Mouse (Mus musculus): ENCODE results near the gene Gpatch3. TPM values are rescaled to one million over a fixed set of nuclear protein-coding genes. Genes with fewer than 3 reads are reported as not detected.

Gpatch3 gene
- polyA plus RNA-seq, 1 experiment: 17.4 TPM

- Histone ChIP-seq H3K27ac (ENCODE audit: insufficient read depth, low read depth, low read length) (no peak within 1 kb of the TSS), H3K4me1 (ENCODE audit: control insufficient read depth, insufficient read depth, low read length) (peaks cover 12% of the 10 kb centered on the region), H3K4me3 (ENCODE audit: insufficient read depth, low read length) (peak within 1 kb of the TSS; percentile 35; the same call in 1 of the 2 replicates)
- TF ChIP-seq CTCF (IDR thresholded peaks at IDR 0.05; ENCODE audit: low read depth, low read length) (no peak), POLR2A (IDR thresholded peaks at IDR 0.05; ENCODE audit: borderline replicate concordance, low read depth, low read length) (no peak)
These were observed 27.2 kb downstream of the Gpatch3 start, which contains the start of gene Sfn for GRCm38 (mm10) chr4:133601721-133602218. Gene Sfn (minus strand): TSS chr4:133602168.

- Histone ChIP-seq H3K27ac (ENCODE audit: insufficient read depth, low read depth, low read length) (no peak overlapping the region), H3K4me3 (ENCODE audit: insufficient read depth, low read length) (no peak overlapping the region), H3K4me1 (ENCODE audit: control insufficient read depth, insufficient read depth, low read length) (peaks cover 12% of the 10 kb centered on the region)
- no peak for TF ChIP-seq CTCF (IDR thresholded peaks at IDR 0.05; ENCODE audit: low read depth, low read length)
- TF ChIP-seq POLR2A (IDR thresholded peaks at IDR 0.05; ENCODE audit: borderline replicate concordance, low read depth, low read length): no peak
These were observed 28.5 kb downstream of the Gpatch3 start for GRCm38 (mm10) chr4:133603056-133603455.

- no peak overlapping the region for H3K27ac ChIP-seq (ENCODE audit: insufficient read depth, low read depth, low read length)
- no peak overlapping the region for H3K4me3 ChIP-seq (ENCODE audit: insufficient read depth, low read length)
- peaks cover 5% of the 10 kb centered on the region for H3K4me1 ChIP-seq (ENCODE audit: control insufficient read depth, insufficient read depth, low read length)
- TF ChIP-seq POLR2A (IDR thresholded peaks at IDR 0.05; ENCODE audit: borderline replicate concordance, low read depth, low read length) (no peak), CTCF (IDR thresholded peaks at IDR 0.05; ENCODE audit: low read depth, low read length) (no peak)
These were observed 29.6 kb downstream of the Gpatch3 start for GRCm38 (mm10) chr4:133604175-133604574.

- Histone ChIP-seq H3K4me3 (ENCODE audit: insufficient read depth, low read length) (no peak overlapping the region), H3K4me1 (ENCODE audit: control insufficient read depth, insufficient read depth, low read length) (peaks cover 3% of the 10 kb centered on the region; the same call in 1 of the 2 replicates), H3K27ac (ENCODE audit: insufficient read depth, low read depth, low read length) (no peak overlapping the region)
- no peak for TF ChIP-seq CTCF (IDR thresholded peaks at IDR 0.05; ENCODE audit: low read depth, low read length)
- no peak for TF ChIP-seq POLR2A (IDR thresholded peaks at IDR 0.05; ENCODE audit: borderline replicate concordance, low read depth, low read length)
These were observed 30.3 kb downstream of the Gpatch3 start for GRCm38 (mm10) chr4:133604856-133605255.

- TF ChIP-seq CTCF (IDR thresholded peaks at IDR 0.05; ENCODE audit: low read depth, low read length) (no peak), POLR2A (IDR thresholded peaks at IDR 0.05; ENCODE audit: borderline replicate concordance, low read depth, low read length) (no peak)
- H3K27ac ChIP-seq (ENCODE audit: insufficient read depth, low read depth, low read length): no peak overlapping the region
- H3K4me1 ChIP-seq (ENCODE audit: control insufficient read depth, insufficient read depth, low read length): no peaks in the 10 kb centered on the region; the same call in 1 of the 2 replicates
- no peak overlapping the region for H3K4me3 ChIP-seq (ENCODE audit: insufficient read depth, low read length)
These were observed 30.8 kb downstream of the Gpatch3 start for GRCm38 (mm10) chr4:133605330-133605729.

GRCm38 (mm10) chr4:133607284-133607683 is 32.7 kb downstream of the Gpatch3 start:
- Histone ChIP-seq H3K4me3 (ENCODE audit: insufficient read depth, low read length) (no peak overlapping the region), H3K4me1 (ENCODE audit: control insufficient read depth, insufficient read depth, low read length) (peaks cover 2% of the 10 kb centered on the region; the same call in 1 of the 2 replicates), H3K27ac (ENCODE audit: insufficient read depth, low read depth, low read length) (no peak overlapping the region)
- TF ChIP-seq CTCF (IDR thresholded peaks at IDR 0.05; ENCODE audit: low read depth, low read length): no peak
- TF ChIP-seq POLR2A (IDR thresholded peaks at IDR 0.05; ENCODE audit: borderline replicate concordance, low read depth, low read length): no peak

GRCm38 (mm10) chr4:133609719-133610118 is 35.2 kb downstream of the Gpatch3 start:
- TF ChIP-seq POLR2A (IDR thresholded peaks at IDR 0.05; ENCODE audit: borderline replicate concordance, low read depth, low read length) (no peak), CTCF (IDR thresholded peaks at IDR 0.05; ENCODE audit: low read depth, low read length) (peak; percentile 83)
- Histone ChIP-seq H3K4me1 (ENCODE audit: control insufficient read depth, insufficient read depth, low read length) (peaks cover 17% of the 10 kb centered on the region), H3K27ac (ENCODE audit: insufficient read depth, low read depth, low read length) (no peak overlapping the region), H3K4me3 (ENCODE audit: insufficient read depth, low read length) (no peak overlapping the region)

GRCm38 (mm10) chr4:133611815-133612214 is 37.3 kb downstream of the Gpatch3 start:
- H3K4me1 ChIP-seq (ENCODE audit: control insufficient read depth, insufficient read depth, low read length): peaks cover 28% of the 10 kb centered on the region
- TF ChIP-seq CTCF (IDR thresholded peaks at IDR 0.05; ENCODE audit: low read depth, low read length) (no peak), POLR2A (IDR thresholded peaks at IDR 0.05; ENCODE audit: borderline replicate concordance, low read depth, low read length) (no peak)
- no peak overlapping the region for H3K27ac ChIP-seq (ENCODE audit: insufficient read depth, low read depth, low read length)
- no peak overlapping the region for H3K4me3 ChIP-seq (ENCODE audit: insufficient read depth, low read length)

- Histone ChIP-seq H3K4me1 (ENCODE audit: control insufficient read depth, insufficient read depth, low read length) (peaks cover 28% of the 10 kb centered on the region), H3K27ac (ENCODE audit: insufficient read depth, low read depth, low read length) (no peak overlapping the region), H3K4me3 (ENCODE audit: insufficient read depth, low read length) (no peak overlapping the region)
- TF ChIP-seq POLR2A (IDR thresholded peaks at IDR 0.05; ENCODE audit: borderline replicate concordance, low read depth, low read length) (no peak), CTCF (IDR thresholded peaks at IDR 0.05; ENCODE audit: low read depth, low read length) (no peak)
These were observed 37.9 kb downstream of the Gpatch3 start for GRCm38 (mm10) chr4:133612416-133612815.

- no peak for TF ChIP-seq CTCF (IDR thresholded peaks at IDR 0.05; ENCODE audit: low read depth, low read length)
- TF ChIP-seq POLR2A (IDR thresholded peaks at IDR 0.05; ENCODE audit: borderline replicate concordance, low read depth, low read length): no peak
- no peak overlapping the region for H3K27ac ChIP-seq (ENCODE audit: insufficient read depth, low read depth, low read length)
- H3K4me1 ChIP-seq (ENCODE audit: control insufficient read depth, insufficient read depth, low read length): peaks cover 28% of the 10 kb centered on the region
- H3K4me3 ChIP-seq (ENCODE audit: insufficient read depth, low read length): no peak overlapping the region
These were observed 38.5 kb downstream of the Gpatch3 start for GRCm38 (mm10) chr4:133613026-133613425.
